Mouse (Mus musculus): Measurements from ENCODE around the gene Tmem190.
"Not testable (repeated sequence)": the region's sequence is repeated elsewhere in the genome, so short reads cannot be mapped to it uniquely, and the experiment has no call there.

The Tmem190 gene

GRCm38 (mm10) chr7:4813105-4813791, 30.5 kb downstream of the Tmem190 start:
- no peak for DNase-seq (ENCODE audit: low spot score)

GRCm38 (mm10) chr7:4816559-4816958, 33.8 kb downstream of the Tmem190 start:
- no peak for DNase-seq (ENCODE audit: low spot score)

DNA sequence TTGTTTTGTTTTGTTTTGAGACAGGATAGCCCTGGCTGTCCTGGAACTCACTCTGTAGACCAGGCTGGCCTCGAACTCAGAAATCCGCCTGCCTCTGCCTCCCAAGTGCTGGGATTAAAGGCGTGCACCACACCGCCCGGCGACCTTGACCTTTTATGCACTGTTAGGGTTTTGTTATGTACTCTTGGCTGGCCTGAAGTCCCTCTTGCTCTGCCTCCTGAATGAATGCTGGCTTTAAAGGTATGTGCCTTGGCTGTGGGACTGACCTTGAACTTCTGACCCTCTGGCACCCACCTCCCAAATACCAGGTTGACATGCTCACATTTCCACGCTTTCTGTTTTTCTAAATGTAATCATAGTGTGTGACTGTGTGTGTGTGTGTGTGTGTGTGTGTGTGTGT, 38.2 kb downstream of the Tmem190 start:
- DNase-seq (ENCODE audit: low spot score): not testable (repeated sequence)

DNA sequence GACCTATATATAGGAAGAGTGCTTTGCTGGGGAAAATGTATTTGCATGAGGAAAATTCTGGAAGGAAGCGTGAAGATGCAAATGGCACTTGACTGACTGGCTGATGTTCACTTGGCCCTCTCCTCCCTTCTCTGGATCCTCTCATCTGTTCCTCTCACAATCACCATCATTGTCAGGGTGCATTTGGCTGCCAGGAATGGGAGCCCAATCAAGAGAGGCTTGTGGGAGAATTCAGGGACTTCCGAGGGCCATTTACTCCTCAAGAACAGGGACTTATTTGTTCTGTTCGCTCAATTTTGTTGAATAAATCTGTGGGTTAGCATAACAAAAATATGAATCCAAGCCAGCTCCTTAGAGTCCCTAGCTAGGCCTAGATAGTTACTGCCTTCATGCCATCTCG, 39.0 kb downstream of the Tmem190 start:
- no peak for DNase-seq (ENCODE audit: low spot score)

GRCm38 (mm10) chr7:4822162-4822907, 39.6 kb downstream of the Tmem190 start:
- no peak for DNase-seq (ENCODE audit: low spot score)

DNA sequence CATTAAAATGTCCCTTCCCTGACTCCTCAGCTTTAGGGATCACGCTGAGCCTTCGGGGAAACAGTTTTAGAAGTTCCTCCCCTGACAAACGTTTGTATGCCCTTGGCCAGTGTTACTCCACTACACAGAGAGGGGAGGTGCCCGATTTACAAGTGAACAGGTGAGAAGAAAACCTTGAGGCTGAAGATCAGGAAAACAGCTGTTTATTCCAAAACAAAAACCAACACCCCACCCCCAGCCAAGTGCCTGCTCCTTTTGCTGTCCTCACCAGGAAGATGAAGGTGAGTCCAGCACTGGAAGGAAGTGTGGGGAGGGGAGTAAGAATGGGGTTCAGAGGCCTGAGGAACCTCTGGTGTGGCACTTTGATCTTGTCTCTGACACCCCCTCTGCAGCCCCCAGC, 42.6 kb downstream of the Tmem190 start:
- no peak for DNase-seq (ENCODE audit: low spot score)

DNA sequence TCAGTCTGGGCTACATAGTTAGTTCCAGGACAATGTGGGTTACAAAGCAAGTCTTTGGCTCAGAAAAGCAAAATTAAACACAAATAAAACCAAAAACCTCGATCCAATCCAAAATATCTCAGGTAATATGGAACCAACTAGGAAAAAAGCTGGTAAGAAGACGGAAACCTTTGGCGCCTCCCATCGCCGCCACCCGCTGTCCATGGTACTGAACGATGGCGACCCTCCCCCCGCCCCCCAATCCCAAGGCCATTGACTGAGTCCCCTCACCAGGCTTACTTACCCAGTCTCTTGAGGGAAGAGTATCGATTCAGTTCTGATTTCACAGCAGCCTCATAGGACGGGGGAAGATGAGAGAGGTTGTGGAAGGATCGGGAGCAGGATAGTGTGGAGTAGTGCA, 47.7 kb downstream of the Tmem190 start:
- DNase-seq (ENCODE audit: low spot score): no peak
